Mouse (Mus musculus): Measurements from ENCODE around the gene Camta1.

Camta1 gene

DNA sequence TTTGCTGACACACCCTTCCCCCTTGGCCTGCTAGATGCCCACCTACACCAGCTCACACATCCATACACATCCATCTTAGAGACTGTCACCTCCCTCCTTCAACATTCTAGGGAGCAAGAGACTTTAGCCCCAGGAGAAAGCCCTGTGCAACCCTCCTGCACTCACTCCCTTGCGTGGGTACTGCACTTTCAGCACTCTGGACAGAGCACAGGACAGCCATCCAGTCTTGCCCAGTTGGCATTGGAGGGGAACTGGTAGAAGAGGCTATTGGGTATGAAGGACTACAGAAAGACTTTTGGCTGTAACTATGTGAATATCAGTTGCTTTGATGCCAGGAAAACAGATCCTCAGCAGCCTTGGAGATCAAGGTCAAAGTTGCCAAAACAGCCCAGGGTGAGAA is 675.9 kb downstream of the Camta1 start:
- peak; percentile 53 for DNase-seq

GRCm38 (mm10) chr4:151180394-151180902 is 681.2 kb downstream of the Camta1 start:
- peak; percentile 46 for DNase-seq

- DNase-seq: no peak
These were observed 682.0 kb downstream of the Camta1 start for GRCm38 (mm10) chr4:151179639-151180038.

GRCm38 (mm10) chr4:151178970-151179378 is 682.7 kb downstream of the Camta1 start:
- DNase-seq: no peak

GRCm38 (mm10) chr4:151172526-151172925 is 689.1 kb downstream of the Camta1 start:
- no peak for DNase-seq

GRCm38 (mm10) chr4:151171117-151171516 is 690.6 kb downstream of the Camta1 start:
- no peak for DNase-seq

- DNase-seq: no peak
These were observed 691.0 kb downstream of the Camta1 start for GRCm38 (mm10) chr4:151170658-151171057.

GRCm38 (mm10) chr4:151166969-151167368 is 694.7 kb downstream of the Camta1 start:
- DNase-seq: no peak

- DNase-seq: peak; percentile 77
These were observed 696.1 kb downstream of the Camta1 start for GRCm38 (mm10) chr4:151165539-151165938.

DNA sequence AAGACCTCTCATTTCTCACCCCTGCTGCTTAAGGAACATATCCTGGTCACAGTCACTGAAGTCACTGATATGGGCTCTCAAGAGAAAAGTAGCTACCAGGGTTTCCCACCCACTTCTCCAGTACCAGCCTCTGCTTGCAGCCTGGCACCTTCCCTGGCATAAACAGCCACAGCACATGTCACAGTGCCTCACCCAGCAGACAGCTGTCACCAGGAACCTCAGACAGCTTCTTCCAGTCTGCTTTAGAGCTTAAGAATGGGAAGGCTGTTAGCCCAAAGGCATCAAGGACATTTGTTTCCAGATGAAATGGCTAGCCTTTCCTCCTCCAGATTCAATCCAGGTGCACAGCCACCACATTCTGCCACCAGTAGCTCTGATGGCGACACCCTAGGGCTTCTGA is 697.4 kb downstream of the Camta1 start:
- no peak for DNase-seq

DNA sequence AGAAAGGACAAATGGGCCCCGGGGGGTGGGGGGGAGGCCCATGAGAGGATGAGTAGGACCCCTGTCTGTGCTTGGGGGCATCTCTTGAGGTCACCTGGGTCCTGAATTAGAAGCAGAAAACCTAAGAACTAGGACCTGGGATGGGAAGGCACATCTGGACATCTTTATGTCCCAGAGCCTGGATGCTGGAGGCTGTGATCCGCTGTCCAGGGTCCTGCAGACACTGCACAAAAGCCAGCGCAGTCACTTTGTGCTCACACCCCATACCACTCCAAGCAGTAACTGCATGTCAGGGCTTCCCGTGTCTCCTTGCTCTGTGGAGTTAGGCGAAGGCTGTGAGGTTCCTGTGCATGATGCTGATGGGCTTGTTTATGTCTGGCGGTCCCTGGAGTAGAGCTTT is 699.8 kb downstream of the Camta1 start:
- no peak for DNase-seq

- no peak for DNase-seq
These were observed 700.7 kb downstream of the Camta1 start for GRCm38 (mm10) chr4:151160932-151161331.

DNA sequence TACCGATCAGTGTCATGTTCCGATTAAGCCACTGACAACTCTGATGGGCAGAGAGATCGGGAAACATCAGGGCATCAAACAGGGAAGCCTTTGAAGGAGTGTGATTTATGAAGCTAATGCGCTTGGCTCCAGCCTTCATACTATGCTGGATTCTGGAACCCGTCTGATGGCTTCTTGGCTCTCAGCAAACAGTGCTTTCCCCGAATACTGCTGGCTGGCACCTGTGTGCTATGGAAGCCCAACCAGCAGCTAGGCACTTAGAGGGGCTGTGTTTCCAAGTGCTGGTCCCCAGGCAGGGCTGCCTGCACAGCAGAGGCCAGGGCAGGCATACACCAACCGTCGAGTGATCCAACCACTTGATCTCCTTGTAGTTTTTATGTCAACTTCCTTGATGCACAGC is 701.2 kb downstream of the Camta1 start:
- DNase-seq: no peak

DNA sequence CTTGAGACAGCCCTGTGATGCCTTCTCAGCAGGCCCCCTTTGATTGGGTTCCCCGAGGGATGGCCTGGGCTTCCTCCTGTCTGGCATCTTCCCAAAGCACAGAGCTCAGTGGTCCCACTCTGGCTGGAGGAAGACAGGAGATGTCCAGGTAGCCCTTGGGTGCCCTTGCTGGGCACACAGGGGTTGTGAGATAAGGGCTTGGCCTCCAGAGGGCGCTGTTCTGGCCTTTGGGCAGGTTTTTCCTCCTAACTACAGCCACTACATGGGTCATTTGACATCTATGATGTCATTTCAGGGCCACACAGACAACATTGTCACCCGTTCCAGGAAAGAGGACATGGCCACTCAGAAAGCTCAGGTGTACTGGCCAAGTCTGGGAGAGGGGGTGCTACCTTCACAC is 703.4 kb downstream of the Camta1 start:
- no peak for DNase-seq

DNA sequence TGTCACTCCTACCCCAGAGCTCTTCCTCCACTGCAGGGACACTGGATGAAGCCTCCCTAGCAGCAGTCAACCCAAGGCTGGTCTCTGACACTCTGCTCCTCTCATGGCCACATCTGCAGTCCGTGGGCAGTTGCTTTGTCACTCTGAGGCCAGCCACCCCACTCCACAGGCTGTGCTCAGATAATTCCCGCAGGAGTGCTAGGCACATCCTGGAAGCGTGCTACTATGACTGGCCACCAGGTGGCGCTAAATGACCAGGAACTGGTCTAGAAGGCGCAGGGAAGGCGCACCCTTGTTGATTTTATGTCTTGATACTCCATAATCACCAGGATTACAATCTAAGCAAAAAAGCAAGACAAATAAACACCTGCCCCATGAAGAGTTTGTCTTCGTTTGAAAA is 704.8 kb downstream of the Camta1 start:
- DNase-seq: peak; percentile 86

DNA sequence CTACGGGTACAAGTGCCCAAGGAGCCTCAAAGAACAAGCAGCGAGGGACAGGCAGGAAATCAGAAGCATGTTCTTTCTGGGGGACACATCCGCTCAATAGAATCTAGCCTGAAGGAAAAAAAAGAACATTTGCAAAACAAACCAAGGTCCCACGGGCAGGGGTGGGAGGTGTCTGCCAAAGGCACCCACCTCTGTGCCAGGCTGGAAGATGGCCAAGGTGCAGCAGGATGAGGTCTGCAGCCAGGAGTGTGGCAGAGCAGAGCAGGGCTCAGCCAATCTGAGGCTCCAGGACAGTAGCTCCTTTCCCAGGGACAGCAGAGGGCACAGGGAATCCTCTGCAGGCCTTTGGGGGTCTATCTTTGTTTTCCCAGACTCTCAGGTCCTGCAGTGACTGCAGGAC is 706.1 kb downstream of the Camta1 start:
- DNase-seq: no peak

GRCm38 (mm10) chr4:151154306-151154705 is 707.4 kb downstream of the Camta1 start:
- peak; percentile 65 for DNase-seq

GRCm38 (mm10) chr4:151152010-151152409 is 709.7 kb downstream of the Camta1 start:
- DNase-seq: no peak

- DNase-seq: no peak
These were observed 710.8 kb downstream of the Camta1 start for GRCm38 (mm10) chr4:151150842-151151241.

DNA sequence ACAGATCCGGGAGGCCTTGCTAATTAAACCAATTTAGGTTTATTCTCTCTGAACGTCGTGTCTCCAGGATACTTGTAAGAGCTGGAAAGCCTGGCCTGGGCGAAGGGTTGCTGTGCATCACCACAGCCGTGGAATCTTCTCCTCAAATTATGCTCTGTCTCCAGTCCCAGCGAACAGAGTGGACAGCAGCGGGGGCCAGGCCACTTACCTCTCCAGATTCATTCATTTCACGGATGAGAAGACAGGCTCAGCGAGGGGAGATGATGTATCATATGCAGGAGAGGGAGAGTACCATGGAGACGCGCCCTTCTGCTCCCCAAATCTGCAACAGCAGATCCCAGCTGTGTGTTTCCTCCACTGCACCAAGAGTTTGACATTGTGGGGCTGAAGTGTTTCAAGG is 711.6 kb downstream of the Camta1 start:
- DNase-seq: peak; percentile 47

GRCm38 (mm10) chr4:151147541-151147940 is 714.1 kb downstream of the Camta1 start:
- no peak for DNase-seq

DNA sequence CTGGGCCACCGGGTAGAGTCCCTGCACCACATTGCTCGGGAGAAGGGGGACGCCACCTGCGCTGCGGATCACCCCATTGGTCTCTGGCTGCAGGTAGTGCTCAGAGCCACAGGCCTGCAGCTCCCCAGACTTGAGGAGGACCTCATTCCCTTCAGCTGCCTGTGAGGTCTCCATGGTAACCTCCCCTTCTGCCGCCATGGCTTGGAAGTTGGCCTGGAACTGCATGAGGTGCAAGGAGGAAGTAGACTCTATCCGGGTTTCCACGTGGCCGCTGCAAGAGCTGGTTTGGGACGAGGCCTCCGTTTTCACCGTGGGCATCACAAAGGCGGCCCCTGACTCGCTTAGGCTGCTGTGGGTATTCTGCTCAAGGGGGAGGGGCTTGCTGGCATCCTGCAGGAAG is 717.6 kb downstream of the Camta1 start:
- no peak for DNase-seq

DNA sequence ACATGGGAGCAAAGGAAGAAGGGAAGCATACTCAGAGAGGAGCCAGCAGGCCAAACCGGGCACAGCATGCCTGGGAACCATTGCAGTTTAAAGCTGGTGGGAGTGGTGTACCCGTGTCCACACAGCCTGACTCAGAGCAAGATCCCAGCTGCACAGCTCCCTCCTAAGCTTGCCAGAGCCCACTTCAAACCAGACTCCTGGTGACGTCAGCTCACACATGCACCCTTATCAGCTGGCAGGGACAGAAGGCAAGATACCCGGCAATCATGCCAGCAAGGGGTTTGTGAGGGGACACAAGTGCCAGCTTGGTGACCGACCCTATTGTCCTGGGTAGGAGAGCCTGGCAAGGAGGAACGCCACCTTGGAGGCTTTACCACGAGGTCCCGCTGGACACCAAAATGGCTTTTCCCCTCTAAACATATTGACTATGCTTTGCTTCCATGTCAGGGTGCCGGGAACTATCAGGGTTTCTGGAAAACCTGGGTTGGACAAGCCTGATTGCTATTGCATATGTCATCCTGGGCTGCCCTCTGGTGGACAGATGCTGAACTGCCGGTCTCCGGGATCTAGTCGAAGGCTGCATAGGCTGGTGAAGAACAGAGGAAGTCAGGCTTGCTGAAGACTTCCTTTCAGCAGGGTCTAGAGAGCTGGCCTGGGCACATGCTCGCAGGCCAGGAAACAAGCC is 720.3 kb downstream of the Camta1 start:
- DNase-seq: peak; percentile 93

GRCm38 (mm10) chr4:151140368-151140982 is 721.2 kb downstream of the Camta1 start:
- DNase-seq: peak; percentile 95

Measured in retina, postnatal 1 day (tissue).